1 mouse cellular context compared by ENCODE assay signal in the genomic region with DNA sequence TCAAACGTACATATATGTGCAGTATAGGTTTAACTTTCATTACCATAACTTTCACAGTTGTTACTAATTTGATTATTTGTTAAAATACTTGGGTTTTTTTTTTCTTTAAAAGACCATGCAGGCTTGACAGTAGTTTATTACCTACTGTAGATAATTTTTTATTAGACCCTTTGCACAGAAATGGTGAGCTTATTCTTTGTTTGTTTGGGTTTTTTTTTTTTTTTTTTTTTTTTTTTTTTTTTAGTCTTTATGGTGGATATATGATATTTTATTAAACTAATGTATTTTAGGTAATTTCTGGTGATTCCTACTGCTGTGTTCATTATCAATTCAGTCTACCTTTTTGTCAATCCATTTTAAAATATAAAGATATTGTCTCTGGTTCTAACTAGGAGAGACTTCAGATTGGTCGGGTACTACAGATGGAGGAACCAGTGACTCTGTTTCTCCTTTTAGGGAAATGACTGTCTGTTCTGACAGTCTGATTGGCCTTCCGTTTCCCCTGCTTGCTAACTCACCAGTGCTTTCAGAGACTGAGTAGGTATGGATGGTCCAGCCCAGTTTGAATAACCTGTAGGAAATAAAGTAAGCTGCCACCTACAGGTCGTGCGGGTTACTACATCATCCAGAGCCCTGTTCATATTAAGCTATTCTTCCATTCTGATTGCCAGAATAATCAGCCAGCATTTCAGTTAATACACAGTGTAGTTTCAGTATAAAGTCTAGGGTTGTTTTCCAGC.
TF ChIP-seq lines count a peak whose summit lies in the region.

No protein-coding gene starts in this region.

TF ChIP-seq in CH12.LX, 34 proteins besides CTCF, POLR2A, EP300 and RAD21:
- TF ChIP-seq TBP (conservative IDR thresholded peaks at IDR 0.05; ENCODE audit: low read depth, low read length) (0 out of 2 replicates have a peak, but pooled peaks have one; percentile 17), NELFE (IDR thresholded peaks at IDR 0.05; ENCODE audit: low read depth, low read length) (no peak), SMC3 (IDR thresholded peaks at IDR 0.05; ENCODE audit: low read depth, low read length) (peak; percentile 33), POLR2AphosphoS2 (IDR thresholded peaks at IDR 0.05; ENCODE audit: low read depth, low read length) (no peak), CHD2 (IDR thresholded peaks at IDR 0.05; ENCODE audit: low read length) (no peak), NRF1 (IDR thresholded peaks at IDR 0.05; ENCODE audit: low read depth, low read length) (no peak), JUND (conservative IDR thresholded peaks at IDR 0.05; ENCODE audit: low read depth, low read length) (no peak), ZNF384 (IDR thresholded peaks at IDR 0.05; ENCODE audit: low read depth, low read length) (peak; percentile 84)
